Mouse (Mus musculus) liver, embryonic 16.5 days (tissue): ENCODE results near the gene Apom. TPM values are rescaled to one million over a fixed set of nuclear protein-coding genes. Genes with fewer than 3 reads are reported as not detected.
"Not testable (repeated sequence)": the region's sequence is repeated elsewhere in the genome, so short reads cannot be mapped to it uniquely, and the experiment has no call there.

Experiments used
- ATAC-seq: fragments of 200-750 bp; cut with Nextera tagmentation; 2 replicates; pipeline ENCODE4 v1.8.0; 2017; ENCODE audit warnings: low read depth, mild to moderate bottlenecking, moderate number of reproducible peaks, moderate library complexity
- H3K27ac ChIP-seq: fragments of 300-500 bp; sonication (generic); 2 replicates; pipeline ENCODE4 v1.5.1; 2014; ENCODE audit warnings: mild to moderate bottlenecking, low read length
- H3K27me3 ChIP-seq: fragments of 300-500 bp; sonication (generic); 2 replicates; pipeline ENCODE4 v1.6.1; 2014; ENCODE audit warnings: low read depth, low read length, mixed read lengths; ENCODE audit not compliant: control insufficient read depth, insufficient read depth
- H3K36me3 ChIP-seq: fragments of 300-500 bp; sonication (generic); 2 replicates; pipeline ENCODE4 v1.6.1; 2014; ENCODE audit warnings: mild to moderate bottlenecking; ENCODE audit not compliant: control insufficient read depth, insufficient read depth
- H3K4me1 ChIP-seq: fragments of 300-500 bp; sonication (generic); 2 replicates; pipeline ENCODE4 v1.6.1; 2014; ENCODE audit warnings: low read depth, low read length, mixed read lengths; ENCODE audit not compliant: control insufficient read depth
- H3K4me2 ChIP-seq: fragments of 300-500 bp; sonication (generic); 2 replicates; pipeline ENCODE4 v1.6.1; 2014; ENCODE audit warnings: low read depth, low read length, mixed read lengths
- H3K4me3 ChIP-seq: fragments of 300-500 bp; sonication (generic); 2 replicates; pipeline ENCODE4 v1.5.1; 2014; ENCODE audit warnings: low read depth, mild to moderate bottlenecking, low read length
- H3K9ac ChIP-seq: fragments of 300-500 bp; sonication (generic); 2 replicates; pipeline ENCODE4 v1.6.1; 2014; ENCODE audit warnings: low read depth, low read length
- H3K9me3 ChIP-seq: fragments of 300-500 bp; sonication (generic); replicated peaks from 2 replicates; pipeline ENCODE4 v1.6.1; 2016; ENCODE audit warnings: low read length; ENCODE audit not compliant: control insufficient read depth
- WGBS: fragments of 180-500 bp; shearing (Covaris S2); extraction: QIAGEN DNeasy Blood & Tissue Kit; methylation state at CpG from one replicate; pipeline ENCODE4 v1.1.7; 2014; ENCODE audit not compliant: insufficient replicate concordance; 5-methylcytosine and 5-hydroxymethylcytosine counted together
- polyA plus RNA-seq: library from polyadenylated mRNA; unstranded; fragments of >200 nt; fragmentation: Nextera tagmentation; extraction: Ambion mirVana; gene quantifications from 2 replicates; pipeline ENCODE4 v1.2.1, GENCODE M21; 2015

Gene Apom
- polyA plus RNA-seq, 1 experiment from 2014 or later = 959 TPM

- H3K4me3 ChIP-seq = peak overlapping the region; percentile 78
- H3K9me3 ChIP-seq = no peaks in the 10 kb centered on the region
- WGBS = 38% methylated on average over 6 of the region's 6 CpGs
- peaks cover 31% of the 10 kb centered on the region for H3K4me1 ChIP-seq
- H3K27me3 ChIP-seq = no peaks in the 10 kb centered on the region
- ATAC-seq = no peak
- peaks cover 6% of the 10 kb centered on the region; the same call in 1 of the 2 replicates for H3K36me3 ChIP-seq
- peak overlapping the region; percentile 92 for H3K27ac ChIP-seq
- H3K4me2 ChIP-seq = peak overlapping the region; percentile 89
- peak overlapping the region; percentile 81 for H3K9ac ChIP-seq
These were observed 6.3 kb downstream of the Apom start for GRCm38 (mm10) chr17:35125578-35125977.

GRCm38 (mm10) chr17:35125081-35125480 lies 6.8 kb downstream of the Apom start:
- WGBS = 62% methylated on average over 1 of the region's 1 CpGs
- Histone ChIP-seq H3K36me3 (peaks cover 6% of the 10 kb centered on the region; the same call in 1 of the 2 replicates), H3K9me3 (no peaks in the 10 kb centered on the region), H3K27ac (peak overlapping the region; percentile 92), H3K9ac (no peak overlapping the region), H3K27me3 (no peaks in the 10 kb centered on the region), H3K4me3 (no peak overlapping the region), H3K4me1 (peaks cover 33% of the 10 kb centered on the region), H3K4me2 (peak overlapping the region; percentile 89; the same call in 1 of the 2 replicates)
- no peak for ATAC-seq

- not testable (repeated sequence) for H3K9me3 ChIP-seq, ATAC-seq, H3K4me2 ChIP-seq, H3K9ac ChIP-seq, H3K27me3 ChIP-seq, H3K36me3 ChIP-seq, H3K4me3 ChIP-seq
- 75% methylated on average over 12 of the region's 12 CpGs for WGBS
- peaks cover 37% of the 10 kb centered on the region for H3K4me1 ChIP-seq
- H3K27ac ChIP-seq = 0 out of 2 replicates have a peak overlapping the region, but pooled peaks have one; percentile 2
These were observed 7.5 kb downstream of the Apom start for GRCm38 (mm10) chr17:35124261-35124896.

GRCm38 (mm10) chr17:35123287-35123686 lies 8.6 kb downstream of the Apom start:
- not testable (repeated sequence) for H3K4me2 ChIP-seq, H3K4me3 ChIP-seq, H3K27me3 ChIP-seq, ATAC-seq, H3K9ac ChIP-seq, H3K36me3 ChIP-seq, H3K27ac ChIP-seq, H3K9me3 ChIP-seq
- H3K4me1 ChIP-seq = peaks cover 32% of the 10 kb centered on the region
- WGBS = 89% methylated on average over 9 of the region's 9 CpGs

- Histone ChIP-seq H3K4me3 (peak within 1 kb of the TSS; percentile 97), H3K36me3 (peaks cover 20% of the 10 kb centered on the region), H3K9ac (peak within 1 kb of the TSS; percentile 97), H3K4me1 (peaks cover 23% of the 10 kb centered on the region), H3K4me2 (peak within 1 kb of the TSS; percentile 94), H3K9me3 (no peaks in the 10 kb centered on the region), H3K27ac (peak within 1 kb of the TSS; percentile 95), H3K27me3 (no peaks in the 10 kb centered on the region)
- no peak for ATAC-seq
- WGBS = 1% methylated on average over 19 of the region's 19 CpGs
These were observed 10.0 kb downstream of the Apom start, which contains the start of gene Csnk2b for GRCm38 (mm10) chr17:35121871-35122303. TSS of gene Csnk2b (minus strand) at chr17:35122053.

- peak; percentile 94 for ATAC-seq
- Histone ChIP-seq H3K4me1 (peaks cover 17% of the 10 kb centered on the region), H3K9ac (peak within 1 kb of the TSS; percentile 97), H3K36me3 (peaks cover 25% of the 10 kb centered on the region), H3K27ac (peak within 1 kb of the TSS; percentile 95), H3K4me2 (peak within 1 kb of the TSS; percentile 94), H3K27me3 (no peaks in the 10 kb centered on the region), H3K9me3 (no peaks in the 10 kb centered on the region), H3K4me3 (peak within 1 kb of the TSS; percentile 97)
- under 1% methylated on average over 50 of the region's 50 CpGs for WGBS
These were observed 10.6 kb downstream of the Apom start, which contains the start of gene Gpank1 for GRCm38 (mm10) chr17:35121143-35121799. TSS of gene Gpank1 (plus strand) at chr17:35121455.

- ATAC-seq = no peak
- peak overlapping the region; percentile 80 for H3K27ac ChIP-seq
- under 1% methylated on average over 33 of the region's 33 CpGs for WGBS
- H3K27me3 ChIP-seq = no peaks in the 10 kb centered on the region
- peak overlapping the region; percentile 97 for H3K4me3 ChIP-seq
- H3K36me3 ChIP-seq = peaks cover 27% of the 10 kb centered on the region
- no peaks in the 10 kb centered on the region for H3K9me3 ChIP-seq
- H3K9ac ChIP-seq = peak overlapping the region; percentile 97
- H3K4me1 ChIP-seq = peaks cover 17% of the 10 kb centered on the region
- peak overlapping the region; percentile 87 for H3K4me2 ChIP-seq
These were observed 11.1 kb downstream of the Apom start for GRCm38 (mm10) chr17:35120745-35121142.

- 71% methylated on average over 8 of the region's 8 CpGs for WGBS
- peaks cover 21% of the 10 kb centered on the region for H3K36me3 ChIP-seq
- 0 out of 2 replicates have a peak, but pooled peaks have one; percentile 17 for ATAC-seq
- H3K4me1 ChIP-seq = peaks cover 6% of the 10 kb centered on the region
- no peak within 1 kb of the TSS for H3K27ac ChIP-seq
- no peak within 1 kb of the TSS for H3K9ac ChIP-seq
- H3K9me3 ChIP-seq = no peaks in the 10 kb centered on the region
- H3K4me3 ChIP-seq = no peak within 1 kb of the TSS
- H3K27me3 ChIP-seq = no peaks in the 10 kb centered on the region
- no peak within 1 kb of the TSS for H3K4me2 ChIP-seq
These were observed 16.5 kb downstream of the Apom start, which contains the start of gene Ly6g5b for GRCm38 (mm10) chr17:35115046-35116019. TSS of gene Ly6g5b (minus strand) at chr17:35115428.
